ENCODE assay signal across 7 mouse cellular contexts in the genomic region with DNA sequence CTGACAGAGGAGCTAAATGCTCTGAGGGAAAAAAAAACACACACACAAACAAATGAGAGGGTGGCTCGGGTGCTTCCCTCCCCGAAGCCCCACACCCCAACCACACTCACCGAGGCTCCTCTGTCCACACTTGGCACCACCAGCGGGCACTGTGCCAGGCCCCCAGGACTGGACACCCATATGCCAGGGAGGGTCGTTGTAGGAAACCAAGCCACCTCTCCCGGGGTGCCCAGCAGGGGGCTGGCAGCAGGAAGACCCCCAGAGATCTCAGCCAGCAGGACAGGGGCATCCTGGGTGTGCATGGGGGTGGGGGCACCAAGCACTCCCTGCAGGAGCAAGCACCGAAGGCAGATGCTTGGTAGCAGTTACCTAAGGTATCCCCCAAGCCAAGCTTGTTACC. TPM values are rescaled to one million over a fixed set of nuclear protein-coding genes. Genes with fewer than 3 reads are reported as not detected.
DNase-seq lines count a peak whose midpoint lies in the region; ATAC-seq lines count a peak whose summit lies in the region.

Gm43738 (minus strand) TSS at position 289 of the 400 bp plus-strand sequence.

- H3K27ac ChIP-seq in hindbrain, embryonic 12.5 days, result peak within 1 kb of the TSS; percentile 79
- peak within 1 kb of the TSS; percentile 73 for H3K27ac ChIP-seq in midbrain, embryonic 14.5 days (replicated peaks; ENCODE audit: low read depth, low read length)

- H3K36me3 ChIP-seq in hindbrain, embryonic 12.5 days, result peaks cover 34% of the 10 kb centered on the region
- peaks cover 40% of the 10 kb centered on the region for H3K36me3 ChIP-seq in midbrain, embryonic 14.5 days (ENCODE audit: control insufficient read depth, insufficient read depth, low read length)

- no peak for ATAC-seq in hindbrain, embryonic 12.5 days (ENCODE audit: low FRiP score)
- no peak for ATAC-seq in midbrain, embryonic 14.5 days (ENCODE audit: low FRiP score, low TSS enrichment)

- H3K4me3 ChIP-seq in hindbrain, embryonic 12.5 days, result peak within 1 kb of the TSS; percentile 74
- peak within 1 kb of the TSS; percentile 66 for H3K4me3 ChIP-seq in midbrain, embryonic 14.5 days (replicated peaks; ENCODE audit: low read depth, low read length)

- H3K9ac ChIP-seq in hindbrain, embryonic 12.5 days, result peak within 1 kb of the TSS; percentile 69
- peak within 1 kb of the TSS; percentile 62 for H3K9ac ChIP-seq in midbrain, embryonic 14.5 days (replicated peaks; ENCODE audit: low read length)

- 46% methylated on average over 7 of the region's 7 CpGs for WGBS in hindbrain, embryonic 12.5 days
- 38% methylated on average over 7 of the region's 7 CpGs for WGBS in midbrain, embryonic 14.5 days

- intact Hi-C loops in gastrocnemius, postnatal 14 days (cut with DNase I; ENCODE audit: low total_unique reads), result no loop called here

- no peaks in the 10 kb centered on the region for H3K27me3 ChIP-seq in hindbrain, embryonic 12.5 days
- no peaks in the 10 kb centered on the region for H3K27me3 ChIP-seq in midbrain, embryonic 14.5 days (ENCODE audit: control insufficient read depth, insufficient read depth, low read length)

- H3K4me2 ChIP-seq in hindbrain, embryonic 12.5 days (replicated peaks), result peak within 1 kb of the TSS; percentile 79
- H3K4me2 ChIP-seq in midbrain, embryonic 14.5 days (ENCODE audit: low read length), result peak within 1 kb of the TSS; percentile 90

- no peaks in the 10 kb centered on the region for H3K9me3 ChIP-seq in hindbrain, embryonic 12.5 days (replicated peaks)
- no peaks in the 10 kb centered on the region for H3K9me3 ChIP-seq in midbrain, embryonic 14.5 days (ENCODE audit: control insufficient read depth, low read length)

- peaks cover 26% of the 10 kb centered on the region for H3K4me1 ChIP-seq in hindbrain, embryonic 12.5 days
- peaks cover 24% of the 10 kb centered on the region for H3K4me1 ChIP-seq in midbrain, embryonic 14.5 days (ENCODE audit: control insufficient read depth, insufficient read depth, low read length)

- DNase-seq in right cerebral cortex, postnatal 10 days (ENCODE audit: low spot score in 2 of 2), result peak; percentile 63 to 64
- DNase-seq in right cerebral cortex, adult 18-20 months, result no peak
- peak; percentile 54 to 67 for DNase-seq in cerebellum, postnatal 14 days
- DNase-seq in midbrain, embryonic 14.5 days, result no peak
- no peak for DNase-seq in gastrocnemius, postnatal 14 days
- DNase-seq in embryo, embryonic 9.5 days (ENCODE audit: extremely low spot score), result no peak

RNA-seq across cellular contexts. Expression of gene Gm43738, which starts in this region (rescaled TPM):
- polyA plus RNA-seq in hindbrain, embryonic 12.5 days (2016; fragmentation: Nextera tagmentation; extraction: Ambion mirVana), result not detected in 2 replicates
- polyA plus RNA-seq in midbrain, embryonic 14.5 days (2014; fragmentation: Nextera tagmentation; extraction: Ambion mirVana), result not detected in 2 replicates
- not detected for total RNA-seq in gastrocnemius, postnatal 14 days (2021)

Comparison
In these comparisons a context has a peak if more than half of its experiments do, and no peak if none do; other contexts are left out.
1. DNase-seq: peak in right cerebral cortex, postnatal 10 days (2 of 2) and cerebellum, postnatal 14 days (2 of 2); none in right cerebral cortex, adult 18-20 months (single experiment), midbrain, embryonic 14.5 days (single experiment), gastrocnemius, postnatal 14 days (single experiment) and embryo, embryonic 9.5 days (single experiment).